Mouse (Mus musculus): ENCODE results near the gene Pik3c2g.

DNA sequence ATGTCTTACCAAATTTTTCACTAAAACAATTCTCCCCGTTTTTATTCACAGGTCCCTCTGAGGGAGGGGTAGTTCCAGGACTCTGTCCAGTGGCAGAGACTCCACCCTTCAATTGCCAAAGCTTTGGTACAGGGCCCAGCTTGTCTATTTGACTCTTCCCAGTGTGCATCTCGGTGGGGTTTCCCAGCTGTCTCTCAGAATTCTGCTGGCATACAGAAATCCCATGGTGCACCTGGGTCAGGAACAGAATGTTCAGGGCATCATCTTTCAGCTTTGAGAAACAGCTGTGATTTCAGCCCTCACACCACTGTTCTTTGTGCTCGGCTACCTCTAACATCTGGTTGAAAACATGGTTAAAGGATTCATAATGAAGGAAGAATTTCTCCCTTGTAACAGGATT, 376.8 kb downstream of the Pik3c2g start:
- no peak for TF ChIP-seq CTCF (IDR thresholded peaks at IDR 0.05; ENCODE audit: extremely low read depth, insufficient read depth, insufficient read length, insufficient replicate concordance)
- TF ChIP-seq POLR2A (IDR thresholded peaks at IDR 0.05; ENCODE audit: low read depth, low read length): no peak

All from spleen, adult 2 months (tissue).